Mouse (Mus musculus): ENCODE results near the gene Mlph.

DNA sequence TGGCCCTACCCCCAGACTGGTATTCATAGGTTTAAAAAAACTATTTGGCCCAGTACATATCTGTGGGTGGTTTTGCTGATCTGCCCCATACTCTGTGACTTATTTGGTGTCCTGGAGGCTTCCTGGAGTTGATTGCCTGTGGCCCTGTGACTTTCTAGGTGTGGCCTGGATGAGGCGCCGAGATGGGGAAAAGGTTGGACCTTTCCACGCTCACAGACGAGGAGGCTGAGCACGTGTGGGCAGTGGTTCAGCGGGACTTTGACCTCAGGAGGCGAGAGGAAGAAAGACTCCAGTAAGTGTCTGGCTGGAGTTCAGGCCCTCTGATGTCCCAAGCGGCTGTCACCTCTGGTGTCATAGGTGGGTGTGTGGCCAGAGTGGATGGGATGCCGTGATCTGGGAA, 6.8 kb downstream of the Mlph start:
- TF ChIP-seq CTCF (IDR thresholded peaks at IDR 0.05; ENCODE audit: low read depth, low read length), result no peak
- no peak for TF ChIP-seq POLR2A (IDR thresholded peaks at IDR 0.05; ENCODE audit: insufficient read depth, low read length)
